Mouse (Mus musculus) liver, adult 2 months (tissue): ENCODE data around the gene Chrd.

Experiments
- CTCF ChIP-seq: fragments of 200-500 bp; IDR thresholded peaks from 2 replicates; pipeline ENCODE4 v1.5.1; 2011; ENCODE audit warnings: low read depth, low read length, control low read depth
- POLR2A ChIP-seq: fragments of 200-500 bp; IDR thresholded peaks from 2 replicates; pipeline ENCODE4 v1.6.1; 2011; ENCODE audit warnings: low read length, control low read depth; ENCODE audit not compliant: insufficient read depth; ENCODE audit errors: extremely low read depth

DNA sequence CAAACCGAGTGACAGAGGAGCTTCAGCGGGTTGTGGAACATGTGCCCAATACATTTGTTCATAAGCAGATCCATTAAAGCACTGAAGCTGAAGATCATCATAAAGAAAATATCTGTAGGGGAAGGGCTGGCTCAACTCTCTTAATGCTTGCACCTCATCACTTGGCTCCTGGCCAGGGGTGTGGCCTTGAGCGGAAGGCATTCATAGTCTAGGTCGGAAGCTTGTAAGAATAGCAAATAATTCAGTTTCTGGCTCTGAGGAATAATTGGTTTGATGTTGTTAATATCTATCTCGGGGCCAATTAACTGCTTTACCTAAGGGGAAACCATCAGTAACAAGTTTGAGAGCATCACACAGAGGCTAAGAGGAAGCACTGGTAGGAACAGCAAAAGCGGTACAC, 53.6 kb downstream of the Chrd start:
- no peak for TF ChIP-seq CTCF
- TF ChIP-seq POLR2A, result no peak
